Mouse (Mus musculus) cerebellum, adult 2 months (tissue): ENCODE measurements around the gene Unc119b.

ENCODE experiments used
- CTCF ChIP-seq: fragments of 200-500 bp; IDR thresholded peaks from 2 replicates; pipeline ENCODE4 v1.5.1; 2011; ENCODE audit warnings: low read depth, mild to moderate bottlenecking, control low read depth, low read length, moderate library complexity, borderline replicate concordance; ENCODE audit not compliant: insufficient read depth
- POLR2A ChIP-seq: fragments of 200-500 bp; IDR thresholded peaks from 2 replicates; pipeline ENCODE4 v1.6.1; 2011; ENCODE audit warnings: low read length, control low read depth, borderline replicate concordance; ENCODE audit not compliant: insufficient read depth

GRCm38 (mm10) chr5:115183482-115183881 is 48.7 kb upstream of the Unc119b start:
- TF ChIP-seq CTCF (no peak), POLR2A (no peak)
